Mouse (Mus musculus) CD4-positive, CD25-positive, alpha-beta regulatory T cell, adult 2 months (primary cell): ENCODE data around the gene Unc93b1.

Source experiments
- DNase-seq: peaks from one replicate; pipeline ENCODE4 v3.0.0-alpha.2; 2012; ENCODE audit warnings: low read depth, low spot score

The Unc93b1 gene

GRCm38 (mm10) chr19:3935032-3935895 is at the start of gene Unc93b1:
Unc93b1 (plus strand) TSS chr19:3935186.
- peak; percentile 77 for DNase-seq

GRCm38 (mm10) chr19:3889096-3889495 is 45.9 kb upstream of the Unc93b1 start:
- DNase-seq: no peak

GRCm38 (mm10) chr19:3890181-3890580 is 44.8 kb upstream of the Unc93b1 start:
- peak; percentile 67 for DNase-seq

- no peak for DNase-seq
Observed at GRCm38 (mm10) chr19:3893545-3894116, 41.4 kb upstream of the Unc93b1 start.

- DNase-seq: no peak
Observed at GRCm38 (mm10) chr19:3894294-3894693, 40.7 kb upstream of the Unc93b1 start.

- DNase-seq: no peak
Observed at GRCm38 (mm10) chr19:3895171-3895631, 39.8 kb upstream of the Unc93b1 start.

GRCm38 (mm10) chr19:3896208-3896607 is 38.8 kb upstream of the Unc93b1 start:
- DNase-seq: no peak

GRCm38 (mm10) chr19:3897557-3897956 is 37.4 kb upstream of the Unc93b1 start:
- no peak for DNase-seq

- no peak for DNase-seq
Observed at GRCm38 (mm10) chr19:3898952-3899351, 36.0 kb upstream of the Unc93b1 start.

- no peak for DNase-seq
Observed at GRCm38 (mm10) chr19:3899618-3900017, 35.4 kb upstream of the Unc93b1 start.

- DNase-seq: no peak
Observed at GRCm38 (mm10) chr19:3902966-3903365, 32.0 kb upstream of the Unc93b1 start.

- no peak for DNase-seq
Observed at GRCm38 (mm10) chr19:3903648-3904362, 31.2 kb upstream of the Unc93b1 start.

GRCm38 (mm10) chr19:3904363-3904675 is 30.7 kb upstream of the Unc93b1 start:
- no peak for DNase-seq

GRCm38 (mm10) chr19:3905261-3905969 is 29.6 kb upstream of the Unc93b1 start:
- no peak for DNase-seq

- DNase-seq: peak; percentile 41
Observed at GRCm38 (mm10) chr19:3906326-3906725, 28.7 kb upstream of the Unc93b1 start.

GRCm38 (mm10) chr19:3906795-3907786 is 27.9 kb upstream of the Unc93b1 start, which contains the start of gene Tcirg1:
Tcirg1 (minus strand) TSS chr19:3907133.
- DNase-seq: peak; percentile 84

- no peak for DNase-seq
Observed at GRCm38 (mm10) chr19:3907876-3908660, 26.9 kb upstream of the Unc93b1 start.

- DNase-seq: no peak
Observed at GRCm38 (mm10) chr19:3910206-3910605, 24.8 kb upstream of the Unc93b1 start.

- peak; percentile 96 for DNase-seq
Observed at GRCm38 (mm10) chr19:3912337-3913204, 22.4 kb upstream of the Unc93b1 start, which contains the start of gene Ndufs8. Ndufs8 (minus strand) TSS chr19:3912774.
